Mouse (Mus musculus) 416B (cell line): ENCODE measurements around the gene Itga9.
A peak's percentile ranks its signal among the peaks of the same experiment; 100 is the strongest.

ENCODE experiments used
- DNase-seq: peaks from one replicate; pipeline ENCODE4 v3.0.0; 2011; ENCODE audit warnings: low read depth

Gene Itga9

GRCm38 (mm10) chr9:118921926-118922325, 315.4 kb downstream of the Itga9 start:
- peak; percentile 61 for DNase-seq

GRCm38 (mm10) chr9:118924554-118925085, 318.1 kb downstream of the Itga9 start:
- DNase-seq: no peak

- peak; percentile 98 for DNase-seq
Observed at GRCm38 (mm10) chr9:118925286-118926110, 319.0 kb downstream of the Itga9 start.

GRCm38 (mm10) chr9:118926111-118926650, 319.7 kb downstream of the Itga9 start, which contains the start of gene Ctdspl:
Gene Ctdspl, plus strand, starts transcription at chr9:118926453.
- peak; percentile 21 for DNase-seq

GRCm38 (mm10) chr9:118926688-118927321, 320.3 kb downstream of the Itga9 start:
- no peak for DNase-seq

- DNase-seq: peak; percentile 82
Observed at GRCm38 (mm10) chr9:118927501-118927900, 321.0 kb downstream of the Itga9 start.

- no peak for DNase-seq
Observed at GRCm38 (mm10) chr9:118928007-118928406, 321.5 kb downstream of the Itga9 start.

GRCm38 (mm10) chr9:118928656-118929055, 322.2 kb downstream of the Itga9 start:
- DNase-seq: no peak

GRCm38 (mm10) chr9:118930611-118931010, 324.1 kb downstream of the Itga9 start:
- DNase-seq: no peak

GRCm38 (mm10) chr9:118933800-118934199, 327.3 kb downstream of the Itga9 start:
- no peak for DNase-seq

- DNase-seq: no peak
Observed at GRCm38 (mm10) chr9:118934319-118934718, 327.8 kb downstream of the Itga9 start.

- DNase-seq: no peak
Observed at GRCm38 (mm10) chr9:118935098-118935497, 328.6 kb downstream of the Itga9 start.

GRCm38 (mm10) chr9:118936071-118936470, 329.6 kb downstream of the Itga9 start:
- no peak for DNase-seq

- no peak for DNase-seq
Observed at GRCm38 (mm10) chr9:118937515-118937914, 331.0 kb downstream of the Itga9 start.

GRCm38 (mm10) chr9:118939410-118939809, 332.9 kb downstream of the Itga9 start:
- no peak for DNase-seq

GRCm38 (mm10) chr9:118939831-118940230, 333.3 kb downstream of the Itga9 start:
- DNase-seq: no peak

- DNase-seq: no peak
Observed at GRCm38 (mm10) chr9:118940591-118941207, 334.2 kb downstream of the Itga9 start.

GRCm38 (mm10) chr9:118942030-118942429, 335.5 kb downstream of the Itga9 start:
- DNase-seq: no peak

GRCm38 (mm10) chr9:118943941-118944340, 337.5 kb downstream of the Itga9 start:
- DNase-seq: no peak

- no peak for DNase-seq
Observed at GRCm38 (mm10) chr9:118944388-118944787, 337.9 kb downstream of the Itga9 start.

- DNase-seq: no peak
Observed at GRCm38 (mm10) chr9:118948486-118948885, 342.0 kb downstream of the Itga9 start.

GRCm38 (mm10) chr9:118949124-118949523, 342.6 kb downstream of the Itga9 start:
- no peak for DNase-seq
